ENCODE assay signal across 10 mouse cellular contexts in genomic region chr5:119427511-119428019, GRCm38 (mm10).
DNase-seq lines count a peak whose midpoint lies in the region; ATAC-seq and TF ChIP-seq lines count a peak whose summit lies in the region.
"Had no signal": no experiment of that assay in that cellular context is flagged by ENCODE, and none has a peak within 500 bp of the region (broad histone marks: within the 10 kb centered on the region; RNA-seq: fewer than 3 reads in every experiment).

No protein-coding gene starts in this region.

- no peaks in the 10 kb centered on the region for H3K9me3 ChIP-seq in intestine, embryonic 14.5 days (ENCODE audit: control insufficient read depth, low read length)
- no peaks in the 10 kb centered on the region for H3K9me3 ChIP-seq in intestine, postnatal 0 days (ENCODE audit: control insufficient read depth)
- no peaks in the 10 kb centered on the region for H3K9me3 ChIP-seq in embryonic facial prominence, embryonic 15.5 days (replicated peaks)
- no peaks in the 10 kb centered on the region for H3K9me3 ChIP-seq in forebrain, embryonic 15.5 days
- H3K9me3 ChIP-seq: midbrain, embryonic 12.5 days had no signal

- intact Hi-C loops in heart, postnatal 36 days (cut with DNase I) = no loop called here

- no peak for TF ChIP-seq CTCF in intestine, postnatal 0 days (IDR thresholded peaks at IDR 0.05; ENCODE audit: low read depth)

- no peaks in the 10 kb centered on the region for H3K36me3 ChIP-seq in intestine, embryonic 14.5 days (ENCODE audit: control insufficient read depth, insufficient read depth, low read length)
- H3K36me3 ChIP-seq in intestine, postnatal 0 days (ENCODE audit: control insufficient read depth, insufficient read depth) = no peaks in the 10 kb centered on the region
- no peaks in the 10 kb centered on the region for H3K36me3 ChIP-seq in embryonic facial prominence, embryonic 15.5 days
- no peaks in the 10 kb centered on the region for H3K36me3 ChIP-seq in forebrain, embryonic 15.5 days
- H3K36me3 ChIP-seq: midbrain, embryonic 12.5 days had no signal

- no peak overlapping the region for H3K9ac ChIP-seq in intestine, embryonic 14.5 days (ENCODE audit: low read length)
- no peak overlapping the region for H3K9ac ChIP-seq in intestine, postnatal 0 days (ENCODE audit: low read depth, low read length)
- no peak overlapping the region for H3K9ac ChIP-seq in embryonic facial prominence, embryonic 15.5 days
- no peak overlapping the region for H3K9ac ChIP-seq in forebrain, embryonic 15.5 days (replicated peaks)
- H3K9ac ChIP-seq: midbrain, embryonic 12.5 days had no signal

- peak; percentile 58 for DNase-seq in intestine, embryonic 14.5 days (ENCODE audit: low spot score)
- peak; percentile 25 to 34 for DNase-seq in heart, postnatal 36 days
- DNase-seq in skeletal muscle tissue, adult 2 months (ENCODE audit: low read depth, low spot score) = peak; percentile 27
- DNase-seq in c-Kit-positive CD71-positive TER-119-positive erythroid progenitor cells, embryonic 14.5 days (ENCODE audit: low spot score) = no peak
- no peak for DNase-seq in layer of hippocampus, adult 8-10 months (ENCODE audit: low spot score in 2 of 2)

- no peak overlapping the region for H3K4me2 ChIP-seq in intestine, embryonic 14.5 days (ENCODE audit: low read length)
- H3K4me2 ChIP-seq in intestine, postnatal 0 days (replicated peaks; ENCODE audit: low read depth) = no peak overlapping the region
- 0 out of 2 replicates have a peak overlapping the region, but pooled peaks have one; percentile 6 for H3K4me2 ChIP-seq in embryonic facial prominence, embryonic 15.5 days (replicated peaks)
- no peak overlapping the region for H3K4me2 ChIP-seq in forebrain, embryonic 15.5 days (replicated peaks)
- H3K4me2 ChIP-seq: midbrain, embryonic 12.5 days had no signal

- no peak overlapping the region for H3K4me3 ChIP-seq in intestine, embryonic 14.5 days (ENCODE audit: low read depth, low read length)
- no peak overlapping the region for H3K4me3 ChIP-seq in intestine, postnatal 0 days (ENCODE audit: low read depth, low read length)
- H3K4me3 ChIP-seq in embryonic facial prominence, embryonic 15.5 days (replicated peaks) = no peak overlapping the region
- H3K4me3 ChIP-seq in forebrain, embryonic 15.5 days = no peak overlapping the region
- H3K4me3 ChIP-seq: midbrain, embryonic 12.5 days had no signal

- no peaks in the 10 kb centered on the region for H3K27me3 ChIP-seq in intestine, embryonic 14.5 days (replicated peaks; ENCODE audit: control insufficient read depth, insufficient read depth, low read length)
- H3K27me3 ChIP-seq in intestine, postnatal 0 days (replicated peaks; ENCODE audit: control insufficient read depth, insufficient read depth, low read length) = no peaks in the 10 kb centered on the region
- no peaks in the 10 kb centered on the region for H3K27me3 ChIP-seq in embryonic facial prominence, embryonic 15.5 days
- no peaks in the 10 kb centered on the region for H3K27me3 ChIP-seq in forebrain, embryonic 15.5 days
- H3K27me3 ChIP-seq: midbrain, embryonic 12.5 days had no signal

- 0 out of 2 replicates have a peak, but pooled peaks have one; percentile 19 for ATAC-seq in intestine, embryonic 14.5 days (replicated peaks; ENCODE audit: low FRiP score, low TSS enrichment, low read depth)
- no peak for ATAC-seq in intestine, postnatal 0 days
- peak; percentile 61 for ATAC-seq in embryonic facial prominence, embryonic 15.5 days (ENCODE audit: insufficient number of reproducible peaks, low FRiP score, low TSS enrichment, low read depth)
- no peak for ATAC-seq in forebrain, embryonic 15.5 days (replicated peaks)
- ATAC-seq: inflammation-experienced regulatory T-cells, adult 6 months had no signal

- no peaks in the 10 kb centered on the region for H3K4me1 ChIP-seq in intestine, embryonic 14.5 days (replicated peaks; ENCODE audit: control insufficient read depth, insufficient read depth, low read length)
- no peaks in the 10 kb centered on the region for H3K4me1 ChIP-seq in intestine, postnatal 0 days (replicated peaks; ENCODE audit: control insufficient read depth, insufficient read depth, low read length)
- peaks cover 13% of the 10 kb centered on the region for H3K4me1 ChIP-seq in embryonic facial prominence, embryonic 15.5 days
- H3K4me1 ChIP-seq in forebrain, embryonic 15.5 days = no peaks in the 10 kb centered on the region
- H3K4me1 ChIP-seq: midbrain, embryonic 12.5 days had no signal

- H3K27ac ChIP-seq in intestine, embryonic 14.5 days (ENCODE audit: low read depth) = no peak overlapping the region
- H3K27ac ChIP-seq in intestine, postnatal 0 days (ENCODE audit: low read depth, low read length) = no peak overlapping the region
- H3K27ac ChIP-seq in embryonic facial prominence, embryonic 15.5 days (replicated peaks) = 0 out of 2 replicates have a peak overlapping the region, but pooled peaks have one; percentile 30
- no peak overlapping the region for H3K27ac ChIP-seq in forebrain, embryonic 15.5 days (replicated peaks)
- H3K27ac ChIP-seq: midbrain, embryonic 12.5 days had no signal

- 63% methylated on average over 12 of the region's 12 CpGs for WGBS in intestine, embryonic 14.5 days
- 53% methylated on average over 12 of the region's 12 CpGs for WGBS in intestine, postnatal 0 days
- 48% methylated on average over 12 of the region's 12 CpGs for WGBS in embryonic facial prominence, embryonic 15.5 days
- 86% methylated on average over 12 of the region's 12 CpGs for WGBS in forebrain, embryonic 15.5 days

Comparison
In these comparisons a context has a peak if more than half of its experiments do, and no peak if none do; other contexts are left out.
1. ATAC-seq: peak in intestine, embryonic 14.5 days (single experiment) and embryonic facial prominence, embryonic 15.5 days (single experiment); none in intestine, postnatal 0 days (single experiment) and forebrain, embryonic 15.5 days (single experiment).
2. DNase-seq: peak in intestine, embryonic 14.5 days (single experiment), heart, postnatal 36 days (2 of 2) and skeletal muscle tissue, adult 2 months (single experiment); none in c-Kit-positive CD71-positive TER-119-positive erythroid progenitor cells, embryonic 14.5 days (single experiment) and layer of hippocampus, adult 8-10 months (0 of 2).